In the genomic region with DNA sequence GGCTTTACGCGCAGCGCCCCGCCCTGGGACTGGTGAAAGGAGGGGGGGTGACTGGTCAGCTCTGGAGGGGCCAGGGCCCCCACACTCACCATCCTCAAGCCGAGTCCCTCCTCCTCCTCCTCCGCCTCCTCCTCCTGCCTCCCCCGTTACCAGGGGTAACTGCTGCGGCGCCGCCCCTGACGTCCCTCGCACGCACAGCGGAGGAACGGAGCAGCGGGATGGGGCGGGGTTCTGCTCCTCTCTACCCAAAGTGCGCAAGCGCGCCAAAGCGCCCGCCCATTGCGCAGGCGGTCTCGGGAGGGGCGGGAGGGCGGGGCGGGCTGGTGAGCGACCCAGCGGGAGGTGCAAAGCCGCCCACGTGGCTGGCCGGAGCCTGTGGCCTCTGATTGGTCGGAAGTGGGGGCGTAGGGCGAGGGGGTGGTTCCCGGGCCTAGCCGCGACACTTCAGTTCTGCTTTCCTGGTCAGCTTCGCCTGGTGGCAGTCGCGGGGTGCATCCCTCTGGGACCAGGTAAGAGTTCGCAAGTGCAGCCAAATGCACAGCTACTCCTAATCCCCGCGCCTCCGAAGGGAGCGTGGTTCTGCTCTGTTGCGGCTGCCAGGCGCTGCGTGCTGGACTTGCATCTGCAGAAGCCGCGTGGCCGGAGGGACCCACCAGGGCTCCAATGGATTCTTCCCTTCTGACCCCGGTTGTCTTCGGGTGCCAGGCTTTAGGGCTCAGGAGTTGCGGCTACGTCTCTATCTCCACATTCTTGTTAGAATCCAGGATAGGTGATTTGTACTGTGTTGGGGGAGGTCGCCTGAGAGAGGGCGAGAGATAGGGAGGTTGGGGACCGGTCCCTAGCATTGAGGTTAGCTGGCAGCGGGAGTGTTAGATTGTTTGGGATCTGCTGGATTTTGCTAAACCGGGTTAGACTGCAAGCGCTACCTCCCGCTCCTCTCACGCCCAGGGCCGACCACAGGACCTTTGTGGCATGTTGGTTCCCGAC, we compare ENCODE assay signal across 7 mouse cellular contexts. TPM values are rescaled to one million over a fixed set of nuclear protein-coding genes. Genes with fewer than 3 reads are reported as not detected.
A peak's percentile ranks its signal among the peaks of the same experiment; 100 is the strongest.
DNase-seq lines count a peak whose midpoint lies in the region; ATAC-seq lines count a peak whose summit lies in the region.

A gene (minus strand): TSS at position 248 of the 987 bp plus-strand sequence.
A gene (plus strand): TSS at position 415 of the 987 bp plus-strand sequence.

- no peaks in the 10 kb centered on the region for H3K4me1 ChIP-seq in embryonic facial prominence, embryonic 11.5 days (ENCODE audit: control insufficient read depth, insufficient read depth, low read length)
- peaks cover 36% of the 10 kb centered on the region; the same call in 1 of the 2 replicates for H3K4me1 ChIP-seq in limb, embryonic 10.5 days
- peaks cover 24% of the 10 kb centered on the region for H3K4me1 ChIP-seq in midbrain, embryonic 13.5 days (replicated peaks)

- H3K9me3 ChIP-seq in embryonic facial prominence, embryonic 11.5 days (replicated peaks; ENCODE audit: control insufficient read depth, low read length): no peaks in the 10 kb centered on the region
- no peaks in the 10 kb centered on the region for H3K9me3 ChIP-seq in limb, embryonic 10.5 days (replicated peaks)
- H3K9me3 ChIP-seq in midbrain, embryonic 13.5 days: no peaks in the 10 kb centered on the region

- H3K27me3 ChIP-seq in embryonic facial prominence, embryonic 11.5 days (ENCODE audit: control insufficient read depth, insufficient read depth, low read length): no peaks in the 10 kb centered on the region
- no peaks in the 10 kb centered on the region for H3K27me3 ChIP-seq in limb, embryonic 10.5 days (ENCODE audit: low read depth, poor library complexity, severe bottlenecking)
- no peaks in the 10 kb centered on the region for H3K27me3 ChIP-seq in midbrain, embryonic 13.5 days

- peak within 1 kb of the TSS; percentile 56; the same call in 1 of the 2 replicates for H3K27ac ChIP-seq in embryonic facial prominence, embryonic 11.5 days (replicated peaks; ENCODE audit: low read depth, low read length)
- peak within 1 kb of the TSS; percentile 89 for H3K27ac ChIP-seq in limb, embryonic 10.5 days
- H3K27ac ChIP-seq in midbrain, embryonic 13.5 days: peak within 1 kb of the TSS; percentile 76

- peak within 1 kb of the TSS; percentile 75 for H3K4me3 ChIP-seq in embryonic facial prominence, embryonic 11.5 days (ENCODE audit: low read depth, low read length)
- H3K4me3 ChIP-seq in limb, embryonic 10.5 days: peak within 1 kb of the TSS; percentile 82
- peak within 1 kb of the TSS; percentile 62 for H3K4me3 ChIP-seq in midbrain, embryonic 13.5 days (replicated peaks)

- under 1% methylated on average over 52 of the region's 67 CpGs for WGBS in embryonic facial prominence, embryonic 11.5 days
- WGBS in limb, embryonic 10.5 days: under 1% methylated on average over 67 of the region's 67 CpGs
- under 1% methylated on average over 57 of the region's 67 CpGs for WGBS in midbrain, embryonic 13.5 days

- peak within 1 kb of the TSS; percentile 78 for H3K9ac ChIP-seq in embryonic facial prominence, embryonic 11.5 days (replicated peaks; ENCODE audit: low read length)
- peak within 1 kb of the TSS; percentile 74 for H3K9ac ChIP-seq in midbrain, embryonic 13.5 days (replicated peaks)

- peak; percentile 97 for DNase-seq in adrenal gland, postnatal 14 days
- peak; percentile 97 for DNase-seq in embryonic facial prominence, embryonic 11.5 days (ENCODE audit: low spot score)
- peak; percentile 97 for DNase-seq in kidney, adult 11 months
- DNase-seq in limb, embryonic 10.5 days (ENCODE audit: low spot score): peak; percentile 98
- peak; percentile 86 for DNase-seq in spleen, adult 12 weeks (ENCODE audit: low spot score)

- peak; percentile 96 for ATAC-seq in embryonic facial prominence, embryonic 11.5 days (replicated peaks; ENCODE audit: insufficient number of reproducible peaks, low FRiP score, low TSS enrichment, low read depth)
- ATAC-seq in granulocyte monocyte progenitor cell, adult 5-6 weeks (replicated peaks; ENCODE audit: poor library complexity, severe bottlenecking): peak; percentile 97
- ATAC-seq in midbrain, embryonic 13.5 days: peak; percentile 97

- no peaks in the 10 kb centered on the region for H3K36me3 ChIP-seq in embryonic facial prominence, embryonic 11.5 days (replicated peaks; ENCODE audit: control insufficient read depth, insufficient read depth, low read depth, low read length)
- 0 out of 2 replicates have a peak, but pooled peaks cover under 1% of the 10 kb centered on the region for H3K36me3 ChIP-seq in limb, embryonic 10.5 days
- no peaks in the 10 kb centered on the region for H3K36me3 ChIP-seq in midbrain, embryonic 13.5 days

- H3K4me2 ChIP-seq in embryonic facial prominence, embryonic 11.5 days (ENCODE audit: low read depth, low read length): peak within 1 kb of the TSS; percentile 81
- H3K4me2 ChIP-seq in midbrain, embryonic 13.5 days (replicated peaks): peak within 1 kb of the TSS; percentile 78

RNA-seq across cellular contexts. Expression of the first gene that starts in this region (rescaled TPM):
- total RNA-seq in adrenal gland, postnatal 14 days (2021): 57.0 and 60.7 TPM in 2 replicates
- 122 and 130 TPM in 2 replicates for polyA plus RNA-seq in embryonic facial prominence, embryonic 11.5 days (2014; fragmentation: Nextera tagmentation; extraction: Ambion mirVana)
- total RNA-seq in granulocyte monocyte progenitor cell, adult 5-6 weeks (2014; fragmentation: Nextera tagmentation): 9.9 and 23.4 TPM in 2 replicates
- 13.9 and 14.3 TPM in 2 replicates for total RNA-seq in granulocyte monocyte progenitor cell, adult 5-6 weeks (2017)
- 164 and 173 TPM in 2 replicates for polyA plus RNA-seq in limb, embryonic 10.5 days (2016; fragmentation: Nextera tagmentation; extraction: Ambion mirVana)
- 226 and 238 TPM in 2 replicates for polyA plus RNA-seq in midbrain, embryonic 13.5 days (2015; fragmentation: Nextera tagmentation; extraction: Ambion mirVana)

RNA-seq across cellular contexts. Expression of the second gene that starts in this region (rescaled TPM):
- 11.5 and 12.7 TPM in 2 replicates for total RNA-seq in adrenal gland, postnatal 14 days (2021)
- 13.6 and 14.7 TPM in 2 replicates for polyA plus RNA-seq in embryonic facial prominence, embryonic 11.5 days (2014; fragmentation: Nextera tagmentation; extraction: Ambion mirVana)
- total RNA-seq in granulocyte monocyte progenitor cell, adult 5-6 weeks (2014; fragmentation: Nextera tagmentation): 11.8 and 16.3 TPM in 2 replicates
- 8.7 and 10.9 TPM in 2 replicates for total RNA-seq in granulocyte monocyte progenitor cell, adult 5-6 weeks (2017)
- polyA plus RNA-seq in limb, embryonic 10.5 days (2016; fragmentation: Nextera tagmentation; extraction: Ambion mirVana): 19.0 and 21.7 TPM in 2 replicates
- polyA plus RNA-seq in midbrain, embryonic 13.5 days (2015; fragmentation: Nextera tagmentation; extraction: Ambion mirVana): 10.3 and 11.9 TPM in 2 replicates

Comparison
In these comparisons a context has a peak if more than half of its experiments do, and no peak if none do; other contexts are left out.
1. Peak in every context shown above with its lines: DNase-seq, ATAC-seq, H3K4me3 ChIP-seq and H3K27ac ChIP-seq.